Comparison of ENCODE assay signal across 24 mouse cellular contexts in the genomic region with DNA sequence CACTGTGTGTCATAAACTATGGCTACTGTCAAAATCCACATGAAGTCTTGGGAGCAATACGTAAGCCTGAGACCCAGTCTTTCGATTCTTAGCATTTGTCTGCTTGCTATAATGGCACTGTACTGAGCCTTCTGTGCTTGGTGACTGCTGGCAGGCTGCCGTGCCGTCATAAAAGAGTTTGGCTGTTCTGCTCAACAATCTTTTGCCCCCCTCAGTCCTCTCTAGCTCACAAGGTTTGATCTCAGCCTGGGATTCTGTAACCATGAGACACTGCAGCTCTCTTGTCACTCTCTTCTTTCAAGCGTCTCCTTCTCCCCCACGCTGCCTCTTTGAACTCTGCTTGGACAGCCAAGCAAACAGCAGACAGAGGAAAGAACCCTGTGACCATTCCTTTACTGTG. TPM values are rescaled to one million over a fixed set of nuclear protein-coding genes. Genes with fewer than 3 reads are reported as not detected.
DNase-seq lines count a peak whose midpoint lies in the region; ATAC-seq and TF ChIP-seq lines count a peak whose summit lies in the region.
"Had no signal": no experiment of that assay in that cellular context is flagged by ENCODE, and none has a peak within 500 bp of the region (broad histone marks: within the 10 kb centered on the region; RNA-seq: fewer than 3 reads in every experiment).

No protein-coding gene starts in this region.

- WGBS in hindbrain, embryonic 13.5 days: 40% methylated on average over 6 of the region's 6 CpGs
- WGBS in hindbrain, embryonic 12.5 days: 38% methylated on average over 6 of the region's 6 CpGs
- 21% methylated on average over 6 of the region's 6 CpGs for whole genome bisulfite sequencing in hindbrain, postnatal 0 days
- WGBS in stomach, postnatal 0 days: 60% methylated on average over 6 of the region's 6 CpGs

- TF ChIP-seq CTCF in hindbrain, postnatal 0 days (IDR thresholded peaks at IDR 0.05; ENCODE audit: low read depth): no peak
- no peak for TF ChIP-seq CTCF in stomach, postnatal 0 days (IDR thresholded peaks at IDR 0.05; ENCODE audit: low read depth)

- no peak overlapping the region for H3K4me3 ChIP-seq in hindbrain, embryonic 13.5 days
- no peak overlapping the region for H3K4me3 ChIP-seq in hindbrain, embryonic 12.5 days
- no peak overlapping the region for H3K4me3 ChIP-seq in hindbrain, postnatal 0 days (ENCODE audit: low read length)
- H3K4me3 ChIP-seq in stomach, postnatal 0 days (ENCODE audit: low read depth, low read length): no peak overlapping the region
- H3K4me3 ChIP-seq: embryonic facial prominence, embryonic 13.5 days; limb, embryonic 15.5 days had no signal

- H3K36me3 ChIP-seq in hindbrain, embryonic 13.5 days: no peaks in the 10 kb centered on the region
- H3K36me3 ChIP-seq in hindbrain, embryonic 12.5 days: no peaks in the 10 kb centered on the region
- no peaks in the 10 kb centered on the region for H3K36me3 ChIP-seq in hindbrain, postnatal 0 days (ENCODE audit: insufficient read depth, low read length)
- H3K36me3 ChIP-seq in stomach, postnatal 0 days (ENCODE audit: control insufficient read depth, insufficient read depth, low read length): no peaks in the 10 kb centered on the region
- H3K36me3 ChIP-seq: embryonic facial prominence, embryonic 13.5 days; limb, embryonic 15.5 days had no signal

- peaks cover 7% of the 10 kb centered on the region; the same call in 1 of the 2 replicates for H3K4me1 ChIP-seq in hindbrain, embryonic 13.5 days (replicated peaks)
- no peaks in the 10 kb centered on the region for H3K4me1 ChIP-seq in hindbrain, embryonic 12.5 days
- 0 out of 2 replicates have a peak, but pooled peaks cover 4% of the 10 kb centered on the region for H3K4me1 ChIP-seq in hindbrain, postnatal 0 days (ENCODE audit: insufficient read depth, low read length)
- H3K4me1 ChIP-seq in stomach, postnatal 0 days (replicated peaks; ENCODE audit: control insufficient read depth, insufficient read depth): no peaks in the 10 kb centered on the region
- H3K4me1 ChIP-seq: embryonic facial prominence, embryonic 13.5 days; limb, embryonic 15.5 days had no signal

- H3K27ac ChIP-seq in hindbrain, embryonic 13.5 days: no peak overlapping the region
- H3K27ac ChIP-seq in hindbrain, embryonic 12.5 days: no peak overlapping the region
- H3K27ac ChIP-seq in hindbrain, postnatal 0 days: no peak overlapping the region
- no peak overlapping the region for H3K27ac ChIP-seq in stomach, postnatal 0 days (replicated peaks)
- H3K27ac ChIP-seq: embryonic facial prominence, embryonic 13.5 days; kidney, postnatal 0 days; limb, embryonic 15.5 days had no signal

- 0 out of 2 replicates have a peak overlapping the region, but pooled peaks have one; percentile 15 for H3K4me2 ChIP-seq in hindbrain, embryonic 13.5 days
- H3K4me2 ChIP-seq in hindbrain, embryonic 12.5 days (replicated peaks): no peak overlapping the region
- H3K4me2 ChIP-seq in hindbrain, postnatal 0 days (ENCODE audit: low read depth, low read length): peak overlapping the region; percentile 9; the same call in 1 of the 2 replicates
- no peak overlapping the region for H3K4me2 ChIP-seq in stomach, postnatal 0 days (replicated peaks; ENCODE audit: low read depth)
- H3K4me2 ChIP-seq: embryonic facial prominence, embryonic 13.5 days; limb, embryonic 15.5 days had no signal

- no peaks in the 10 kb centered on the region for H3K9me3 ChIP-seq in hindbrain, embryonic 13.5 days
- no peaks in the 10 kb centered on the region for H3K9me3 ChIP-seq in hindbrain, embryonic 12.5 days (replicated peaks)
- H3K9me3 ChIP-seq in hindbrain, postnatal 0 days (ENCODE audit: low read length): no peaks in the 10 kb centered on the region
- H3K9me3 ChIP-seq in stomach, postnatal 0 days (ENCODE audit: control insufficient read depth, low read length): no peaks in the 10 kb centered on the region
- H3K9me3 ChIP-seq: embryonic facial prominence, embryonic 13.5 days; limb, embryonic 15.5 days had no signal

- peak; percentile 33 for DNase-seq in cerebellum, adult 9-11 months
- DNase-seq in cerebellum, adult 8-10 months: no peak
- peak; percentile 51 to 57 for DNase-seq in cerebellum, postnatal 14 days
- DNase-seq in hindbrain, postnatal 0 days (ENCODE audit: low spot score): peak; percentile 40
- no peak for DNase-seq in stomach, postnatal 0 days (ENCODE audit: low spot score)
- DNase-seq: adrenal gland, postnatal 25 days; gastrocnemius, postnatal 25 days; kidney, adult 11 months; layer of hippocampus, postnatal 36 days; retina, postnatal 1 day; thymus, postnatal 14 days had no signal

- TF ChIP-seq EP300 in stomach, postnatal 0 days (optimal IDR thresholded peaks at IDR 0.05): no peak

- peak overlapping the region; percentile 24; the same call in 1 of the 2 replicates for H3K9ac ChIP-seq in hindbrain, embryonic 13.5 days
- no peak overlapping the region for H3K9ac ChIP-seq in hindbrain, embryonic 12.5 days
- H3K9ac ChIP-seq in hindbrain, postnatal 0 days (replicated peaks; ENCODE audit: low read length): no peak overlapping the region
- no peak overlapping the region for H3K9ac ChIP-seq in stomach, postnatal 0 days (ENCODE audit: low read length)
- H3K9ac ChIP-seq: embryonic facial prominence, embryonic 13.5 days; limb, embryonic 15.5 days had no signal

- ATAC-seq in hindbrain, embryonic 13.5 days (ENCODE audit: low FRiP score): no peak
- ATAC-seq in hindbrain, embryonic 12.5 days (ENCODE audit: low FRiP score): no peak
- ATAC-seq in hindbrain, postnatal 0 days: peak; percentile 49; the same call in 1 of the 2 replicates
- no peak for ATAC-seq in erythroid progenitor cell, adult 5-6 weeks (replicated peaks; ENCODE audit: low FRiP score, poor library complexity, severe bottlenecking)
- ATAC-seq in stomach, postnatal 0 days (ENCODE audit: low FRiP score, low TSS enrichment): no peak
- ATAC-seq: lung, postnatal 0 days had no signal

- peaks cover 5% of the 10 kb centered on the region; the same call in 1 of the 2 replicates for H3K27me3 ChIP-seq in hindbrain, embryonic 13.5 days
- H3K27me3 ChIP-seq in hindbrain, embryonic 12.5 days: peaks cover 3% of the 10 kb centered on the region; the same call in 1 of the 2 replicates
- H3K27me3 ChIP-seq in hindbrain, postnatal 0 days (ENCODE audit: insufficient read depth, low read length): no peaks in the 10 kb centered on the region
- no peaks in the 10 kb centered on the region for H3K27me3 ChIP-seq in stomach, postnatal 0 days (ENCODE audit: control insufficient read depth, insufficient read depth, low read length)
- H3K27me3 ChIP-seq: CH12.LX had no signal

RNA-seq across cellular contexts. Expression of a gene that starts 7.9 kb away (rescaled TPM):
- 4.6 and 6.3 TPM in 2 replicates for polyA plus RNA-seq in hindbrain, embryonic 13.5 days (2015; fragmentation: Nextera tagmentation; extraction: Ambion mirVana)
- polyA plus RNA-seq in hindbrain, embryonic 12.5 days (2016; fragmentation: Nextera tagmentation; extraction: Ambion mirVana): 3.7 and 4.1 TPM in 2 replicates
- total RNA-seq in hindbrain, postnatal 0 days (2014; rRNA removed): 23.9 and 26.5 TPM in 2 replicates
- polyA plus RNA-seq in hindbrain, postnatal 0 days (2015; fragmentation: Nextera tagmentation; extraction: Ambion mirVana): 6.1 and 6.3 TPM in 2 replicates
- not detected in 2 replicates for total RNA-seq in erythroid progenitor cell, adult 5-6 weeks (2015; ENCODE audit: low replicate concordance)
- total RNA-seq in erythroid progenitor cell, adult 5-6 weeks (2017; ENCODE audit: low replicate concordance): not detected in 2 replicates
- polyA plus RNA-seq in stomach, postnatal 0 days (2015; fragmentation: Nextera tagmentation; extraction: Ambion mirVana): 0.08 and 0.15 TPM in 2 replicates
- total RNA-seq: CH12.LX; hematopoietic stem cell, adult 5-6 weeks; megakaryocyte progenitor cell, adult 5-6 weeks; MEL; monocyte, adult 5-6 weeks had no signal
- polyA plus RNA-seq: liver, embryonic 16.5 days; lung, postnatal 0 days had no signal

Comparison
In these comparisons a context has a peak if more than half of its experiments do, and no peak if none do; other contexts are left out.
1. DNase-seq: peak in cerebellum, adult 9-11 months (single experiment), cerebellum, postnatal 14 days (2 of 2) and hindbrain, postnatal 0 days (single experiment); none in cerebellum, adult 8-10 months (single experiment) and stomach, postnatal 0 days (single experiment).
2. H3K4me2 ChIP-seq: peak in hindbrain, embryonic 13.5 days (single experiment) and hindbrain, postnatal 0 days (single experiment); none in hindbrain, embryonic 12.5 days (single experiment) and stomach, postnatal 0 days (single experiment).